Mouse (Mus musculus): ENCODE data around the gene Cecr2.

Gene Cecr2

GRCm38 (mm10) chr6:120674121-120674520 lies 8.0 kb downstream of the Cecr2 start:
- DNase-seq, result peak; percentile 47

DNA sequence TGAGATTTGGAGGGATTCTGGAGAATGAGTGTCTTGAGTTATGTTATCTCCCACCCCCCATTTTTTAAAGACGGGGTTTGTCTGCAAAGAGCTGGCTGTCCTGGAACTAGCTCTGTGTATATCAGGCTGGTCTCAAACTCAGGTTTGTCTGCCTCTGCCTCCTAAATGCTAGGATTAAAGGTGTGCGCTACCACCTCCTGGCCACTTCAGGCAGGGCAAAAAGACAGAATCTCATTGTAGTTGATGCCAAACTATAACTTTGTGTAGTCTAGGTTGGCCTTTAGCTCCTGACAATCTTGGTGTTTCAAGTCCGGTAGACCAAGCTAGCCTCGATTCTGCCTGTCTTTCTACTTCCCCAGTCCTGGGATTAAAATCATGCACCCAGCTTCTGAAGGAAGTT lies 8.7 kb downstream of the Cecr2 start:
- DNase-seq, result peak; percentile 40

DNA sequence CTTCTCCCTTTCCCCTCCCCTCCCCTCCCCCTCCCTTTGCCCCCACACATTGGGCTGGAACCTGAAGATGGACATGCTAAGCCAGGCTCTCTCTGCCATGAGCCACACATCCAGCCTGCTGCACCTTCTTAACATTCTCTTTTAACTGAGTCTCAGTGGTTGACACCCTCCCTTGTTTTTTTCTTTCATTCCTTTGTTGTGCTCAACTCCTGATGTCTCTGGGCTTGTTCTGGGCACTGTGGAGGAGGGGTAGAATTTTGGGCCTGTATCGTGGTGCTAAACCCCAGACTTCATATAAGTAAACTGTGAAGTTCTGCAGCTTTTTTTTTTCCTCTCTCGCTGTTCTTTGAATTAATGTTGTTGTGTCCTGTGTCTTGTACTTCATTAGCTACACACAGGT lies 9.8 kb downstream of the Cecr2 start:
- DNase-seq, result no peak

DNA sequence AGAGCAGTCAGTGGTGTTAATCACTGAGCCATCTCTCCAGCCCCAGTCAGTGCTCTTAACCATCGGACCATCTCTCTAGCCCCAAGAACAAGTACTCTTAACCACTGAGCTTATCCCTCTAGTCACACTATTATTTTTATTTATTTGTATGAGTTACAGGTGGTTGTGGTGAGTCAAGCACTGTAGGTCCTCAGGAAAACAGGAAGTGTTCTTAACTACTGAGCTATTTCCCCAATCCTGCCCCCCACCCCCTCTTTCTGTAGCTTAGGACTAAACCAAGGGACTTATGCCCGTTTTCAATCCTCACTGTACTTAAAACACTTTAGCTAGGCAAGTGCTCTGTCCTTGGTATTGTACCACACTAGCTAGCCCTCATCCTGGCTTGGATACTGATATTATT lies 17.2 kb downstream of the Cecr2 start:
- DNase-seq, result no peak

- DNase-seq, result no peak
Measured at GRCm38 (mm10) chr6:120684750-120685149, 18.6 kb downstream of the Cecr2 start.

DNA sequence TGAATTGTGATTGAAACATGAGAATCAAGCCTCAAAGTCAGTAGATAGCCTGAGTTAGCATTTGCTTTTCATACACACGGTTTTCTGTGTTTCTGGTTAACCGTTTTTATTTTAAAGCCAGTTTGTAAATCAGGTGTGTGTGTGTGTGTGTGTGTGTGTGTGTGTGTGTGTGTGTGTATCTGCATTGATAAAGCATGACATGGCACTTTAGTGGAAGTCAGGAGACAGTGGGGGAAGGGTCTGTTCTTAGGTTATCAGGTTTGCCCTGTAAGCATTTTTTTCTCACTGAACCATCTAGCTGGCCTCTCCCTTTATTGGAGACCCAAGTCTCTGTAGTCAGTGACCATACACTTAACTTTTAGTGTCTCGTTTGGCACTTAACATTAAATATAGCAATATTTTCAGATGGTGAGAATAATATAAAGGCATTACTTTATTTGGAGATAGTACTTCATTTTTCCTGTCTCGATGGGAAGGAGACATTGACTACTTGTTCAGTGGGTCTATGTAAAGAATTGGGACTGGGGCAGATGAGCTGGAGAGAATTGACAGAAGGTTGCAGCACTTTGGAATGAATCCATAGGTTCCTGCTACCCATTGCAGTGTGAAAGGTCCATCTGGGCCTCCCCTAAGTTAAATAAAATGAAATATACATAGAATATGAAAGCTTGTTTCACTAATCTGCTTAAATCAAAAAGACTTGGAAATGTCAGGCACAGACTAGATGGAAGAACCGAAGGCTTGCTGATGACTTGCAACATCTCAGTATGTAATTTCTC lies 20.9 kb downstream of the Cecr2 start:
- DNase-seq, result no peak

GRCm38 (mm10) chr6:120700221-120700620 lies 34.1 kb downstream of the Cecr2 start:
- DNase-seq, result no peak

DNA sequence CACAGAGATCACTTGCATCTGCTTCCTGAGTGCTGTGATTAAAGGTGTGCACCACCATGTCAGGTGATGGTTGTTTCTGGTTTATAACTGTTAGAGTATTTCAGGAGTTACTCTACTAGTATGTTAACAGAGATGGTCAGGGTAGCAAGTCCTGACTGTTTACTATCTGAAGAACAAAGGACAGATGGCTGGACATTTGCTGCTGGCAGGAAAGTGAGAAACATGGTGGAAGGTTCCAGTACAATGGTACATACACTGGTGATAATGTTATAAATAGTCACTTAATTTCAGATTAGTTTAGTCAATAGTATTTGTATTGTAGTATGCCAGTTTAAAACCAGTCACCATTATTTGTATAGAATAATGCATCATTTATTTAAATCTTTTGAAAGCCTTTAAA lies 38.2 kb downstream of the Cecr2 start:
- DNase-seq, result no peak

DNA sequence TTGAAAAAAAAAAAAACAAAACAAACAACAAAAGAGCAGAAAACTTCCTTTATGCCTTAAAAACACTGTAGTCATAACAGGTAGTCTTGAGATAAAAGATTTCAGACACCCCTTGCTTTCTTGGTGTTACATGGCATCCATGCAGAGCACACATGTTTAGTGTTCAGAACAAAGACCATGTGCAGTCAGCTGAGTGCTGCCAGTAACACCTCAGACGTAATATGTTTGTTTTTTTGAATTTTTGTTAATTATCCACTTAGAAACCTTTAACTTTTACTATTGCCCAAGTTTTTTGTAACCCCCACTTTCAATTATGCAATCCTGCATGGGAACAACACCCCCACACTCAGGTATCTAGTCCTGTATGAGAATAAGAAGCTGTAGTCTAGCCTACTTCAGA lies 42.6 kb downstream of the Cecr2 start:
- DNase-seq, result no peak

DNA sequence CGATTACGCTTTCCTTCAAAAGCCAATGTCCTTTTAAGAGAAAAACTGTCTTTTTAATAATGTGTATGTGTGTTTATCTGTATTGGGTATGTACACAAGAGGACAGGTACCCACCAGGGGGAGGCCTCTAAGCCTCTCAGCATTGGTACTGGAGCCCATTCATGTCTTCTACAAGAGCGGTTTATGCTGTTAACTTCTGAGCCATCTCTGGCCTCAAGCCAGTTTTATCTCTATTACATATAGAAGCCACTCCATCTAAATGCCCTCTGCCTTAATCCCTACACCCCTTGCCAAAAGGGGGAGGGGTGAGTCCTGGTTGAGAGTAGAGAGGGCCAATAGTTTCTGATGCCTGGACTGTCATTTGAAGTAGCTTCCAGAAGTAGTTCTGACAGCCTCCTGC lies 48.6 kb downstream of the Cecr2 start:
- DNase-seq, result no peak

GRCm38 (mm10) chr6:120715227-120715626 lies 49.1 kb downstream of the Cecr2 start:
- DNase-seq, result no peak

GRCm38 (mm10) chr6:120715851-120716250 lies 49.7 kb downstream of the Cecr2 start:
- DNase-seq, result no peak

DNA sequence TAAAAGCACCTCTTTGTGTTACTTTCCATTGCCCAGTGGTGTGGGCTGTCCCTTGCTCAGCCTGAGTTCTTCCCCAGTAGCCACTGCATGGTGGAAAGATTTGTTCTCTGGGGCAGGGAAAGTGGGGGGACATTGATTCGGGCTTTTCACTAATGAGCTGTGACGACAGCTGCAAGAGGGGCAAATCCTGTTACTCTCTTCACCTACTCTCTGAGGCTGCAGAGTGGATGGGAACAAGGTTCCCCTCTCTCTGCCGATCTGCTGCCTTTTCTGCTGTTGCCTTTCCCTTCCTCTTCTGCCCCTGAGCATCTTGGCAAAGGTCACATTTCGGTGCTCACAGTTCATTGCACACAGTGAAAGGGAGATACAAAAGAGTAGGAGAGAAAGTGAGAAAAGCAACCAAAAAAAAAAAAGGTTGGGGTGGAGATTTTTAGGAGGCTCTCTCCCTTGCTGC lies 50.4 kb downstream of the Cecr2 start:
- DNase-seq, result no peak

- DNase-seq, result no peak
Measured at GRCm38 (mm10) chr6:120725986-120726385, 59.8 kb downstream of the Cecr2 start.

- DNase-seq, result no peak
Measured at GRCm38 (mm10) chr6:120736011-120736410, 69.8 kb downstream of the Cecr2 start.

- DNase-seq, result peak; percentile 60
Measured at GRCm38 (mm10) chr6:120736566-120736965, 70.4 kb downstream of the Cecr2 start.

GRCm38 (mm10) chr6:120743130-120743529 lies 77.0 kb downstream of the Cecr2 start:
- DNase-seq, result no peak

- DNase-seq, result no peak
Measured at GRCm38 (mm10) chr6:120744266-120744665, 78.1 kb downstream of the Cecr2 start.

- DNase-seq, result no peak
Measured at GRCm38 (mm10) chr6:120746416-120746815, 80.2 kb downstream of the Cecr2 start.

- peak; percentile 73 for DNase-seq
Measured at GRCm38 (mm10) chr6:120761151-120761550, 95.0 kb downstream of the Cecr2 start.

DNA sequence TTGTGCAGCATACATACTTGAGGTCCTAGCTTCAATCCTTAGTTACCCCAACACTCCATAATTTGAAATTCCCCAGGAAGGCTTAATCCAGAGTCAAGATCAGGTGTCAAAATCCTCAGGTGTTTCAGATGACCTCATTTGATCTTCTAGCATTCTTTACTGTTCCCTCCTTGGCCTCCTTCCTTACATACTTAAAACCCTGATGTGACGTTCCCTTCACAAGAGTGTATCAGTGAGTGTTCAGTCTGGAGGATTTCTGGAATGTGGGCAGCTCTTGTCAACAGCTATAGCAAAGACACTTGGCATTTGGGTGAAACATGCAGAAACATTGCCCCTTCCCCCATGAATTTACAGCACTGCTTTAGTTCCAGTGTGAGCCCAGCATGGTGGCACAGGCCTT lies 103.8 kb downstream of the Cecr2 start:
- no peak for DNase-seq

DNA sequence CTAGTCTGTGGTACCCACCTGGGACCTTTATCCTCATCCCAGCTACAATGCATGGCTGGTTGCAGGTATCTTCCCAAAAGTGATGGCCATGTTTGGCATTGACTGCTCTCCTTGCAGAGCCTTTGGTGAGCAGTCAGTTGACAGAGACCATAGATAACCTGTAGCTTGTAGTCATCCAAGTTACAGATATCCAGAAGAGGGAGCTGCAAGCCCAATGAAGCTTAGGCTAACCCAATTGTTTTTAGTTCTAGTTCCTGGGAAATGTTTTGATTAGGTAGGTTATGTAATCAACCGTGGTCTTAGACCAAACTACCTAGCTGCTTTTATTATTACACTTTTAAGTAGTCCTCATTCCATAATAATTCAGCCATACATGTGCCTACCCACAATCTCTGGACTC lies 105.2 kb downstream of the Cecr2 start:
- no peak for DNase-seq

DNA sequence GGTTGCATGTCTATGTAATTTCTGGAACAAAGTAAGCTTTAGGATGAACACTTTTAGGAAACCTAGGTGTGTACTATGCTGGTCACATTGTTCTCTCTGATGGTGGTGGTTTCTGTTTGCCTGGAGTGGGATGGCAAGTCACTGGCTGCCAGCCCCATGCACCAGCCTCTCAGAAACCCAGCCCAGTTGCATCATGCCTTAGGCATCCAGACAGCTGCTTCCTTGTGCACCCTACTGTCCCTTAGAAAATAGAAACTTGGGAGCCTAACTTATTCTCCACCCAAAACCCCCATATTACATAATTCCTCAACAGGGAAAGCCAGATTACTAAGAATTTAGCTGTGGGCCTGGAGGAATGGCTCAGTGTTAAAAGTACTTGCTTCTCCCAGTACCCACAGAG lies 105.9 kb downstream of the Cecr2 start:
- DNase-seq, result no peak

DNA sequence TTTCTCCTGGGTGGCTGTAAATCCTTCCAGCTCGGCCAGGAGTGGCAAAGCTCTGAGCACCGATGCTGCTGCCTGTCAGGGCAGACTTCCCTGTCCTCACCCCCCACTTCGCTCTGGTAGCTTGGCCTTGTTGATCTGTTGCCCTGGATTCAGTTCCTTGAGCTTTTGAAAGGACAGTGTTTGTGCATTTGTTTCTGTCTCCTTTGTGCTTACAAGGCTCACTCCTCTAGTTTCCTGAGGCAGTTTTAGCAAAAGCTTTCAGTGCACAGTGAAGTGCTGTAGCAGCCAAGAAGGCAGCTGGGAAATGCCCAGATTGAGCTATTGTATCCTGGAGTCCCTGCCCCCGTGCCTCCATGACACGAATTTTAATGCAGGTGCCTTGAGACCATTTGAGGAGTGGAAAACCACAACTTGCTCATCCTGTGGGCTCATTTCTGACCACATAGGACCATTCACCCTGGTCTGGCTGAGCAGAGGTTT lies 107.0 kb downstream of the Cecr2 start, which contains the start of gene Slc25a18:
Gene Slc25a18, plus strand, starts transcription at position 430 of the 480 bp plus-strand sequence.
- no peak for DNase-seq

DNA sequence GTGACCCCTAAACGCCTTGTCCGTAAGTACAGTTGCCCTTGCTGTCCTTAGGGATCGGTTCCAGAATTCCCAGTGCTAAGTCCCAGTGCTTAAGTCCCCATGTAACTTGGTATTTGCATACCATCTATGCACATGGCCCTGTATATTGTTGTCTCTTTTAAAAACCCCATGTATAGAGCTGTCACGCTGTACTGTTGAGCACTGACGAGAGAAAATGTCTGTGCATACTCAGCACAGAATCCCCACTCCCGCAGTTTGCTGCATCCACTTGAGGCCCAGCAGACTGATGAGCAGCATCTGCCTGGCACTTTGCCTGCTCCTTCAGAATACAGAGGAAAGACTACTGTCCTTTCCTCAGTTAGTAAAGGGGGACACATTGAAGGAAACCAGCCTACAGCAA lies 107.6 kb downstream of the Cecr2 start:
- no peak for DNase-seq

Data from thymus, postnatal 14 days (tissue).